Mouse (Mus musculus) olfactory bulb, adult 2 months (tissue): ENCODE measurements around the gene Gm38655.

ENCODE experiments used
- CTCF ChIP-seq: fragments of 200-500 bp; IDR thresholded peaks from 2 replicates; pipeline ENCODE4 v1.5.1; 2012; ENCODE audit warnings: low read depth, mild to moderate bottlenecking, low read length, moderate library complexity; ENCODE audit not compliant: insufficient read depth
- POLR2A ChIP-seq: fragments of 200-500 bp; IDR thresholded peaks from 2 replicates; pipeline ENCODE4 v1.6.1; 2012; ENCODE audit warnings: mild to moderate bottlenecking, low read depth, low read length, moderate library complexity; ENCODE audit not compliant: insufficient read depth

- TF ChIP-seq CTCF (no peak), POLR2A (no peak)
Measured at GRCm38 (mm10) chr17:25175411-25175810, at the start of gene Gm38655.
